Mouse (Mus musculus) right cerebral cortex, adult 18-20 months (tissue): ENCODE results near the gene Sgtb.

Experiments
- DNase-seq: peaks from one replicate; pipeline ENCODE4 v3.0.0; 2022; ENCODE audit warnings: mixed read lengths

Gene Sgtb

GRCm38 (mm10) chr13:104179176-104179888 is 69.8 kb downstream of the Sgtb start:
- no peak for DNase-seq

DNA sequence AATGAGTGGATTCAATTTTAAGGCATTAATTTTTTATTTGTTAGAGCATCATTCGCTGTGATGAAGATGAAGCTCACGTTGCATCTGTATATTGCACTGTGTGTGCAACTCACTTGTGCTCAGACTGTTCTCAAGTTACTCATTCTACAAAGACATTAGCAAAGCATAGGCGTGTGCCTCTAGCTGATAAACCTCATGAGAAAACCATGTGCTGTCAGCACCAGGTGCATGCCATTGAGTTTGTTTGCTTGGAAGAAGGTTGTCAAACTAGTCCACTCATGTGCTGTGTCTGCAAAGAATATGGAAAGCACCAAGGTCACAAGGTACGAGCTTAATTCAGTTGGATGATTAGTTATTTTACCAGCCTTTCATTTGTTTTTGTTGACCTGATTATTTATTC is 77.8 kb downstream of the Sgtb start:
- DNase-seq, result no peak
